Mouse (Mus musculus): ENCODE results near the gene Pdgfa.

DNA sequence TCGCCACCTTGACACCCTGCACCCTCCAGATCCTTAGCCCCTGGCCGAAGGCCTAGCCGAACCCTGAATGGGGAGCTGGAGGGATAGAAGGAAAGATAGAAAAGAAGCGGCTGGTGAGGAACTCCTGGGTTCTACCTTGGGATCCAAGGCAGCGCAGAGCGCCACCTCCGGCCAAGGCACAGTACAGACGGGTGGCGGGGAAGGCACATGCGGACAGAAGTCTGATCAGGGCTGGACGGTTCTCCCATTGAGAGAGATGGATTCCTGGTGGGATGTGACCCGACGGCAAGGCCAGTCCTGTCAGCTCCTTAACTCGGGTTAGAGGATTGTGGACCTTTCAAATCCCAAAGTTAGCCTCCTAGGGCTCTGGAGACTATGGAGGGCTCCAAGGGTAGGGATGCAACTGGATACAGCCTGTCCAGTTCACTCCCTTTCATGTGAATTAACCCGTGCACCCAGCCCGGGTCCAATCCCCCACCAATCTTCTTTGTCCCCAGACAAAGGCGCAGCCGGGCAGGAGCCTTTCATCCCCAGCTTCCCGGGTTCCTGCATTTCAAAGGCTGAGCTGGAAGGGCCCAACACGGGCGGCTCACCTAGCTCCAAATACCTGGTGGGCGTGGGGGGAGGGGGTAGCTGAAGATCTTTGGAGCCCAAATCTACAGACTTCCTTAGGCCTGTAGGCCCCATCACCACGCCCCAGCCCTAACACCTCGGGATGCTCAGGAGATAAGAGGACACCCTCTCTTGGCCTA, 672 bp downstream of the Pdgfa start:
- TF ChIP-seq CTCF (IDR thresholded peaks at IDR 0.05; ENCODE audit: low read depth, low read length) (peak; percentile 56), POLR2A (IDR thresholded peaks at IDR 0.05; ENCODE audit: extremely low read depth, insufficient read depth, low read length) (no peak)

Measured in liver, adult 2 months (tissue).